Mouse (Mus musculus): ENCODE results near the gene Afap1.
A peak's percentile ranks its signal among the peaks of the same experiment; 100 is the strongest.

Gene Afap1

DNA sequence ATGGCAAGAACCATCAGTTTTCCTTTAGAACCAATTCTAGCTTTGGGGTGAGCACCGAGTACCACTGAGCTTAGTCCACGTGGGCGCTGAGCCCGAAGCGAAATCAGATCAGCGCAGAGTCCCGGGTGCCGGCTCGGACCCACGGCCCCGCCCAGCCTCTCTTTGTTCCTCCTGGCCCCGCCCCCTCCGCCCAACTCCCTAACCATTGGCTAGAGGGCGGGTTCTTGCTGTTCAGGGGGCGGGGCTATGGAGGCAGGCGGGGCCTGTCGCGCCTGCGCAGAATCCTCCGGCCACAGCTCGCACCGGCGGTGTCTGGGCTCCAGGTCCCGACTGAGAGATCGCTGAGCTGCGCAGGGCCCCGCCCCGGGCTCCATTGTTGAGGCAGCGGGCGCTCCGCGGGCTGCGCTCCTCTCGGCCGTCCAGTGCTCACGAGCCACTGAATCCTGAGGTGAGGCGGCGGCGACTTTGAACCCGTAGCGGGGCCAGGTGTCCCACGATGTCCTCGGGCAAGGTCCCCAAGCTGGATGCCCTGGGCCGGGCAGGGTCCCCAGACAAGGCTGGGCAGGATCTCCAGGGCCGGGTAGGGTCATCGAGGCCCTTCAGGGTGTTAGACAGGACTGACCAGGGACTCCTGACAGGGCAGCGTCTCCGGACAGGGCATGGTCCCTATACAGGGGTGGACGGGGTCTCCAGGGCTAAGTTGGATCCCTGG lies at the start of gene Afap1:
Afap1 (plus strand) TSS at position 227 of the 712 bp plus-strand sequence.
- DNase-seq (ENCODE audit: low spot score): peak; percentile 99

DNA sequence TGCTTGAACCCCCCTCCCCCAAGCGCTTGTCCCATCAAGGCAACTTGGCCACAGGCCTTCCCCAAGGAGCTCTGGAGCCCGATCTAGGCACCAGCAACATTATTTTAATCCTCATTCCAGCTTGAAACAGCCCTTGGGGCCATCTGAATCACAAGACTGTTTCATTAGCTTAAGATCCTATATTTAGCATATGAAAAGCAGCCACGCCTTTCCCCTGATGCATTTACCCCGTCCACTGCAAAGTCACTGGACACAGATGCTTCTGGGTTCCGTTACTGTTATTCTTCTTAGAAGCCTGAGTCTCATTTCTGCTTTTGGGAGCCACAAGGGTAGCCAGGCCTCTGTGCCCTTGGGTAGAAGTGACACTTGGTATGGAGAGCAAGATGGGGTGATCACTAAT lies 41.6 kb upstream of the Afap1 start:
- no peak for DNase-seq (ENCODE audit: low spot score)

DNA sequence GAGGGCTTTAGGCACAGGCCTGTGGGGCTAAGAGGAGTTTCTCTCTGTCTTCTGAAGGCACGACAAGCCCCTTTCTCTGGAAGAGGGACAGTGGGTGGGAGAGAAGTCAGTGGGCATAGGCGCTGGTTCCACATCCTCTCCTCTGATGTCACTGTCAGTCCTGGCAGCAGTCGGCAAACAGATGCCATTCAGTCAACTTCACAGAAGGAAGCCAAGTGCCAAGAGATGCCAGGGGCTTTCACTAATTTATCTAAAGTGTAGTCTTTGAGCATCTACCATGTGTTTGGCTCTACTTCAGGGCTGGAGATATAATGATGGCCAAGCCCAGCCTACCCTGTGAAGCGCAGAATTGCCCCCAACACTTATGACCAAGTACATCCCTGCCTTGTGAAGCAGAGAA lies 39.7 kb upstream of the Afap1 start:
- DNase-seq (ENCODE audit: low spot score): no peak

DNA sequence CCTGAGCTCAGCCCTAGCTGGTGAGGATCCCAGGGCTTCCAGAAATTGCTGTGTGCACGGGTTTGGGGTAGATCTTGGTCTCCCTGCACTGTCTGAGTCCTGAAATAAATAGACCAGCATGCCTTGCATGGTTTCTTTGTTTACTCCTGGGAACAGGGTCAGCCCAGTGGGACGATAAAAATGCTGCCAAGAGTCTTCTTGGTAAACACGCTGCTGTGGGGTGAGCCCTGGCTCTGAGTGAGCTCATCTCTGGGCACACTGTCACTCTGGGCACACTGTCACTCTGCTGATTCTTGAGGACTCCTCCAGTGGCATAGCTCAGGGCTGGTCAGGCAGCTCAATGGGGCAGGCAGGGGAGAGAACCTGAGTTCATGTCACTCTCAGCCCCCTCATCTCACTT lies 36.9 kb upstream of the Afap1 start:
- no peak for DNase-seq (ENCODE audit: low spot score)

DNA sequence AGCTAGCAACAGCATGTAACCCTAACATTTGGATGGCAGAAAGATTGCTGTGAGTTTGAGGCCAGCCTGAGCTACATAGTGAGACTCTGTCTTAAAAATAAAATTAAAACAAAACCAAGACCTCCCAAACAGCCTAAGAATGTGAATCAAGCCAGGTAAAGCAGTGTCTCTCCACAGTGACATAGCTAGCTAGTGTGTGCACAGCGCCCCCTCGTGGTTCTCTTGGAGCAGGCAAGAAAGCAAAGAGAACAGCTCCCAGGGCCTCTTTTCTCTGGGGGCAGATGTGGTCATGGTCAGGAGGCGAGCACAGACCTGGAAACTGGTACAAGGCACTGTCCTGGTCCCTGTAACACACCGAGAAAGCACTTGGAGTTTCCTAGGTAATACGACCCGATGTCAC lies 35.0 kb upstream of the Afap1 start:
- no peak for DNase-seq (ENCODE audit: low spot score)

DNA sequence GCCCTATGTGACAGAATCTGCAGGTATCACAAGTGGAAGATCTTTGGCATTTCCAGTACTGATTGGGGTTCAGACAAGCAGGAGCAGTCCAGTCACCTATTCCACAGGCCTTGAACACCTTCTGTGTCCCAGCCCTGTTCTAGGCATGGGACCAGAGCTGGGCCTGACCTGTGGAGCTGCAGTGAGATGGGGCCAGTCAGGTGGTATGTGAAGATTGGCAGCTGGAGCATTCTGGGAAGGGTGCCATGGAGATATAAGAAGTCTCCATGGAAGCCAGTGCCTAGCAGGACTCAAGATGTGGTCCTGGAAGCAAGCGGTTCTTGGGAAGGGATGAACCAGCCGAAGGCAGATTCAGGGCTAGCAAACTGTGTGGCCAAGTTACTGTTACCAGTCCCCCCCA lies 31.7 kb upstream of the Afap1 start:
- DNase-seq (ENCODE audit: low spot score): no peak

DNA sequence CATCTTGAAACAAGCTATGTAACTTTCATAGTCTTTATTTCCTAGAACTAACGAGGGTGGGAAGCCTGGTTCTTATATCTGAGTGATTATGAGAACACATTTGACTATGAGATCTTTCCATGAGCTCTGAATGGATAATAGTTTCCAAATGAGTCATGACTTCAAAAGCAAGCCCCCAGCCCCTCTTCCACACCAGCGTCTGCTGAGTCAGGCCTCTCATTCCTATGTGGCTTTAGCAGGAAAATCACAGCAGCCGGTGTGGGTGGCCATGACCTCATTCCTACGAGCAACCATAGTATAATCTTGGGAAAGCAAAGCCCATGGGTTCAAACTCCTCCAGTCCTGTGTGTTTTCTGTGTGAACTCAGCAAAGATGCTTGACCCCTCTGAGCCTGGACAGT lies 23.1 kb upstream of the Afap1 start:
- no peak for DNase-seq (ENCODE audit: low spot score)

DNA sequence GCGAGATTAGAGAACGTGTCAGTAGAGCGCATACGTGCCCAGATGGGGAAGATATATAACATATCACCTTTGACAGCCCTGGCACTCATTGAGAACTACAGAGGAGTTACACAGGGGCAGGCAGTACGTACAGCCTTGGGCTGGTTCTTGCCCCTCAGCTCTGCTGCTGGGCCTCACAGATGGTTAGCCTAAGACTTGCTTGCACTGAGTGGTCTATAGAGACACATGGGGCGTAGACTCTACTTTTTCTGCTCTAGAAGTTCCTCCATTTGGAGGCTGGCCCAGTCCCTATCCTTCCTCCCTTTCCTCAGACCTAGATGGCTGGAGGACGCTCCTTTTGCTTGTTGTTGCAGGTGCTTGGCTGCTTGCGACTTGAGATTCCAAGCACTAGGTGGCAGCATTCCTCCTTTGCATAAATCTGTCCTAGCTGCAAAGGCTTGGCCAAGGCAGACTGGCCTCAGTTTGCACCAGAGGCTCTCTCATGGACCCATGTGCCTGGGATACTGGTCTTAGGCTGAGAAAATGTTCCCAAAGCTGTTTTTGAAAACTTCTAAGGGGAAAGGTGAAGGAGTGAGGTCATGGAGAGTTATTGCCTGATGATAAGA lies 22.6 kb upstream of the Afap1 start:
- DNase-seq (ENCODE audit: low spot score): peak; percentile 59

DNA sequence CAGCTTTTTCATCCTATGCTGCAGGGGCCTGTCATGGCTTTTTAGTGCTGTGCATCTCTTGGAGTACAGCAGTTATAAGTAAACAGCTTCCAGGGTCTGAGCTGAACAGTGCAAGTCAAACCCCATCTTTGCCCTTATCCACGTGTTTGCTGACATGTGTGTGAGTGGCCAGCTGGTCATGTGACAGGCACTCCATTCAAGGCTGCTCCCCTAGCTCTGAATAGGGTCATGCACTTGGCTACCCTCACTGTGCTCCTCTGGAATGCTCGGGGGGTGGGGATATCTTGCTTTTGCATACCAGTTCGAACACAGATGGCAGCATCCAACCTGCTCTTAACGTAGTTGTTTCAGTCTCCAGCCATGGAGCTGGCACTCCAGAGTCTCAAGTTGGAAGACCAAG lies 19.7 kb upstream of the Afap1 start:
- no peak for DNase-seq (ENCODE audit: low spot score)

DNA sequence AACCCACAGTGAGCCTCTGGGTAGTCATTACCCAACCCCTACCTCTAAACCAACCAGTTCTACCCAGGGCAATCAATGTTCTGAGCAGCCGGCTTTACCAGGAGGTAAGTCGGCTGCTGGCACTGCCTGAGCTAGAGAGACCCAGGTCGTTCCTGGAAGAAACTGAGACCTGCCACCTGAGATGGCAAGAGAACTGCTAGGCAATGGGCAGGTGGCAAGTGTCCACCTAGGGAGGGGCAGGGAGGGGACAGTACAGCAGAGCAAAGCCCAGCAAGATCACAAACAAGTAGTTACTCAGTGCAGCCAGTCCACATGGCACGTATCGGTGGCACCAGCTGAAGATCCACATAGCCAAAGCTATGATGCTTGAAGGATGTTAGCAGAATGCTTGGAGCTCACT lies 16.9 kb upstream of the Afap1 start:
- DNase-seq (ENCODE audit: low spot score): no peak

DNA sequence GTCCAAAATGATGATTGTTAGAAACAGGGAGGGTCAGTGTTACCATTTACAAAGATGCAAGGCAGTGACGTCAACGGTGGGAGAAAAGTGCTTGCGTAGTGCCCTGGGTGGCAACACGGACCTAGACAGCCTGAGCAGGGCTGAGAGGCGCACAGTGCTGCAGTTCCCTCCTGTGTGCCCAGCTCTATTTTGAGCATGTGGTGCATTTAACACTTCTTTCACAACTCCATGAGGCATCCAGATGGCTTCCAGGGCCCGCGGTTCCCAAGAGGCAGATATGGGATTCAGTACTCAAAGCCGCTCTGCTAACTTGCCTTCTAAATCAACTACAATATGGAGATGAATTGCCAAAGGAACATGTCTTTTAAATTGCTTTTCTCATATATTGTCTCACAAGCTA lies 13.9 kb upstream of the Afap1 start:
- DNase-seq (ENCODE audit: low spot score): peak; percentile 47

DNA sequence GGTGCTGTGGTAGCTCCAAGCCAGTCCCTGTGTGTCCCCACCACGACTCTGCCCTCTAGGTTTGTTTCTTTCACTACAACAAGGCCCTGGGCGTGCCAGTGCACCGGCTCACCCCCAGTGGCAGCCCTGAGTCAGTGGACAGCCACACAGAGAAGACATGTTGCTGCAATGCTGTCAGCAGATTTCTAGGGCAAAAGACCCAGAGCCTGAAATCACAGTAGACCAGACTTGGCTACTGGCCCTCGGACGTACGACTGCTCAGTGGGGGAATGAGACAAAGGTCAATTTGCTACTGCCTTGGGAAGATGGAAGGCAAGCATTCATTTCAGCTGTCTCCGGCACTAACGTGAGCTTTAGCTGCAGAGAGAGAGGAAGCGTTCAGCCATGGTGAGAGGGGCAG lies 10.7 kb upstream of the Afap1 start:
- DNase-seq (ENCODE audit: low spot score): no peak

DNA sequence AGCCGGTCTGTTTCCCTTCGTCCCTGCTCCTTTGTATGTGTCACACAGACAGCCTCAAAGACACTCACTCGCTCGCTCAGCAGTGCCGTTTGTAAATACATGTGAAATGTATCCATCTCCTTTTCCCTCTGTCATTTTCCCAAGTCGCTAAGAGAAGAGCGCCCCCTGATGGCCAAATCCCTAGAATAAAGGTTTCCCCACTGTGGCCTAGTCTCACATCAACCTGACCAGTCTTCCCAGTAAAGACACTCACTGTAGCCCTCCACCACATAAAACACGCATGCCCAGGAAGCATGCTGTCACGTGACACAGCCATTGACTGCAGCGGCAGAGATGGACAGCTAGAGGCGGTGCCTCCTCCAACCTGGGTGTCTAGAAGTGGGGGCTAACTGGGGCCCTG lies 8.9 kb upstream of the Afap1 start:
- no peak for DNase-seq (ENCODE audit: low spot score)

DNA sequence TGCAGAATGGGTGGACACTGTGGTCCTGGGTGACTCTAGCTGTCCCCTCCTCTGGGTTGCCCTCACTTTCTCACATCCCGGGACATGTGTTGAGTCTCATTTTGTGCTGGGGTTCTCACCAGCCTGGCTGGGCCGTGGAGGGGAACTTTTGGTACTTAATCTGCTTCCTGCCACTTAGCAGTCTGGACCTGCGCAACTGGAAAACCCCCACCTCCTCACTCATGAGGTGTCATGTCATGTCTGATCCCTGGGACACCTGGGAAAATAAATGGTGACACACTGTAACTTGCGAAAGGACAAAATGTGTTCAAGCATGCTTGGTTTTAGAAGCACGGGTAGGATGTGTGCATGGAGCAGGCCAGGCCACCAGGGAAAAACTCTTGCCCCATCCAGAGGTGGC lies 8.4 kb upstream of the Afap1 start:
- DNase-seq (ENCODE audit: low spot score): no peak

DNA sequence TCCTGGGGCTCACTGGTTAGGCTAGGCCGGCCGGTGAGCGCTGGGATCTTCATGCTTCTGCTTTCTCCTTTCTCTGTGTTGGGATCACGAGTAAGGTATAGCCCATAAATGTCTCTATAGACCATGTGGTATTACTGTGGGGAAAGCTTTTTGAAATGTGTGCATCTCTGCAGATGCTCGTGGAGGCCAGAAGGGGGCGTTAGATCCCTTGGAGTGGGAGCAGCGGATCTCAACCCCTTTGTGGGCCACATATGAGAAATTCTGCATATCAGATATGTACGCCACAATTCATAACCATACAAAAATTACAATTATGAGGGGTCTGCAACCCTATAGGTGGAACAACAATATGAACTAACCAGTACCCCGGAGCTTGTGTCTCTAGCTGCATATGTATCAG lies 4.2 kb upstream of the Afap1 start:
- no peak for DNase-seq (ENCODE audit: low spot score)

DNA sequence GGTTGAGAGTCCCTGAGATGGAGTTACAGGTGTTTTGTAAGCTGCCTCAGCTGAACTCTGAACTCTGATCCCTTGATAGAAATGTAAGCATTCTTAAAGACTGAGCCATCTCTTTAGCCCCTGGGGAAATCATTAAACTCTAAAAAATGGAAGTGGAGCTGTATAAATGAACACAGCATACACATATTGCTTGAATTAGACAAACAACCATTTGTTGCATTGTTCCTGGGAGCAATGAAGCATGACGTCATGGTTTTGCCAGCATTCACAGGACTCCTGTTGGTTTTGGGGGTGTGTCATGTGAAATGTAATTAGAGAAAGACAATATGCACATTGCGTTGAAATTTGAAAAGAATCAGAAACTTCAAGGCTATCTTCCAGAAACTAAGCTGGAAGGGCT lies 3.5 kb upstream of the Afap1 start:
- no peak for DNase-seq (ENCODE audit: low spot score)

DNA sequence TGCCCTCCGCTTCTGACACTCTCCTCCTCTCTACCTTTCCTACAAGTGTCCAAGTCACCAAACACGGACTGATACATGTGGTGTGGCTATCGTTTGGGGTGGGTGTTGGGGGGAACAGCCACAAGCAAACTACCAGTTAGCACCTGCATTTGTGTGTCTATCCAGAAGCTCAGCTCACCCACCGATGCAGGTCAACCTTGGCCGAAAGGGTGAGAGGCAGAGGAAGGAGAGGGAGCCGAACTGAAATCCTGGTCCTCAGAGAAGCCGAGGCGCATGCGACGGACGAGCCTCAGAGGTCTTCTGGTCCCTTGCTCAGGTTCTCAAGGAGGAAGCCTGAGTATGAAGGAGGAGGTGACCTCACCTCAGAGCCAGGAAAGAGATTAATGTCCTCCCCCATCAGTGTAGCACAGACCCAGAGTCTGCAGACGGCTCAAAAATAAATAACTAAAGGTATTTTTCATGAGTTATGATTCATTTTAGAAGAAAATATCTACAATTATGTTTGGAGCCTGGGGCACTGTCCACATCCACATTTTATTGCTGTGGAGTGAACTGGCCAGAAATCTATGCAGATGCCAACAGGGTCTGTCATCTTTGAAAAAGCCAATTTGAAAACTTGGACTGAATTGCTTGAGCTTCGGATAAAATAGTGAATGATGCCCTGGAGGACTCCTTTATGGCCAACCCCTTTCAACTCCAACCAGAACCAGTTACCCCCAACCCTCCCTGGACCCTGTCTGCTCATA lies 2.0 kb upstream of the Afap1 start:
- no peak for DNase-seq (ENCODE audit: low spot score)

DNA sequence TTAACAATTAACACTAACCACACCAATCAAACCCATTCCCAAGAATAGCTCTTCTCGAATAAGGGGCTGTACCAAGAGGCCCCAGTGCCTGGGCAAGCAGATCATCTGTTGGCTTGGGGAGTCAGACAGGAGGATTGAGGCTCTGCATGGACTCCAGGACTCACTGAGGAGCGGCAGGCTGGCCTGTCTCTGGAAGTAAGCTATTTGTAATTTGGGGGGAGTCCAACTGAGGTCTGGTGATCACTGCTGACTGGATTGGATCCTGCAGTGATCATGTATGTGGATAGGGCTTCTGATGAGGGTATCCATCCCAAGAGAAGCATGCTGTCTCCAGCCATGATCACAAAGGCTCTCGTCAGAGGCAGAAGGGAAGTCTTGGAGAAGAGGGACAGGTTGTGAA lies 756 bp upstream of the Afap1 start:
- no peak for DNase-seq (ENCODE audit: low spot score)

DNA sequence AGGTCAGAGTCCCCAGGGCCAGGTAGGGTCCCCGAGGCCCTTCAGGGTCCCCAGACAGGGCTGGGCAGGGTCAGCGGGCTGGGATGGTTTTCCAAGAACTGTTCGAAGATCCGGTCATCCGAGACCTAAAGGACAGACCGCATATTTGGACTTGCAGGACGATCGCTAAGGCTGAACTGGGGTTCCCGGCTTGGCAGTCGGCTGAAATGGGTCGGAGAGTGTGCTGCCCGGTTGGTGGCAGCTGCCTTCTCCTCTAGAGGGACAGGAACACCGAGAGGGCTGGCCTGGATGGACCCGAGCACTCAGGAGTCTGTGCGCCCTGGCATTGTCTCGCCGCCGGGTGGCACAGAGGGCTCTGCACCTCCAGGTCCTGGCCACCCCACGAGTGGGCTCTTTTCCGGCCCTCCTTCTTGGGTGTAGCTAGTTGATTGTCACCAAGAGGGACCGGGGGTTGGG lies 714 bp downstream of the Afap1 start:
- no peak for DNase-seq (ENCODE audit: low spot score)

DNA sequence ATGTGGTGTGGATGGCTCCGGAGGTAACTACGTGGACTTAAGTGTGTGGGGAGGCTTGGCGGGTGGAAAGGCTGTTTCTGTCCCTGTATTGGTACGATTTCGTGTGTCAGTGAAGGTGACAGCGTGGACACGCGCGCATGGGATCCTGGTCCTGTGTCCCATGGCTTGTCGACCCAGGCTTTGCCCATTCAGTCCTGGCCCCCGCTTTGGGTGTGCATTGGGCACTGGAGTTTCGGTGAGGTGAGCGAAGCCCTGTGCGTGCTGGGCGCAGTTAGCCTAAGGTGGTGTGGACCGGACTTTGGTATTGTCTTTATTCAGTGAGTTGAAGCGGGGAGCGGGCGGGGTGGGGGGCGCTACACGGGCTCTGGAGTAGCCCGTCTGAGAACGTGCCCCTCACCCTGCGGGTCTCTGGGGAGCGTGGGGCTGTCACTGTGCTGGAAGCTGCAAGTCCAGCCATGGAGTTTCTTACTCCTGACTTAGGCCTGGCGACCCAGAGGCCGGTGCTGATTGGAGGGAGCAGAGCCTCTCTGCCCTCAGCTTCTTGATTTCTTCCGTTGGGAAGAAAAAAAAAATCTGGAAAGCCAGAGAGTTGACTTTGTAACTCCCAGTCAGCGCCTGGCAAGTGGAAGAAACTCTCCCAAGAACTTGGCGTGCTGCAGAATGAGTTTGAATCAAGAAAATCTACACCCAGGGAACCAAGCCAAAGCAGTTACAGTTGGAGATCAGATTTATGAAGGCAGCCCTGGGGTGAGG lies 1.4 kb downstream of the Afap1 start:
- DNase-seq (ENCODE audit: low spot score): no peak

DNA sequence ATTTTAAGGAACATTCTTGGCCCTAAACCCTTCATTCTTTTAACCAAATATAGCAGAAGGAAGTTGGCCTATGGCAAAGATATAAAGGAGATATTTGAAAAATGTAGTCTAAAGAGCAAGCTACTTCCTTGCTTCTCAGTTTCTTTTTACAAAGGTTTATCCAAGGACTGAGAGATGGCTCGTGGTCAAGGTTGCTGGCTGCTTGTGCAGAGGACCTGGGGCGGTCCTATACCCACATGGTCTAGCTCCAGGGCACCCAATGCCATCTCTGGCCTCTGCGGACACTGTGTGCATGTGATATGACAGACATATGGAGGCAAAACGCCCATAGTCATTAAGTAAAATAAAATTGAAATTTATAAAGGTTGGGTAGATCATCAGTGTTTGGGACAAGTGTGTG lies 2.8 kb downstream of the Afap1 start:
- no peak for DNase-seq (ENCODE audit: low spot score)

DNA sequence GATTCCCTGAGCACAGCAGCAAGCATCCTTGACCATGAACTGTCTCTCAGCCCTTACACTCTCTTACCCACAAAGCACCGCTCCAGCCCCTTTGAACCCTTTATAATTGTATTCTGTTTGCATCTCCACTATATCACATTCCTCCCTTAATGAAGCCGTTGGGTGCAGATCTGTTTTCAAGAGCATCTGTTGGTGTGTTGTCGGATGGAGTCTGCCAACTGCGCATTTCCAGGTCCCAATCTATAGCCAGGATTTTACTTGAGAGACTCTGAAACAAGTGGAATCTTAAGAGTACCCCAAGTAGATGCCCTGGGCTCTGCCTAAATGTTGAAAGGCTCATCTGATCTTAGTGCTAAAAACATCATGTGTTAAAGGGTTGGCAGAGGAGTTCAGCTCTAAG lies 3.4 kb downstream of the Afap1 start:
- DNase-seq (ENCODE audit: low spot score): no peak

DNA sequence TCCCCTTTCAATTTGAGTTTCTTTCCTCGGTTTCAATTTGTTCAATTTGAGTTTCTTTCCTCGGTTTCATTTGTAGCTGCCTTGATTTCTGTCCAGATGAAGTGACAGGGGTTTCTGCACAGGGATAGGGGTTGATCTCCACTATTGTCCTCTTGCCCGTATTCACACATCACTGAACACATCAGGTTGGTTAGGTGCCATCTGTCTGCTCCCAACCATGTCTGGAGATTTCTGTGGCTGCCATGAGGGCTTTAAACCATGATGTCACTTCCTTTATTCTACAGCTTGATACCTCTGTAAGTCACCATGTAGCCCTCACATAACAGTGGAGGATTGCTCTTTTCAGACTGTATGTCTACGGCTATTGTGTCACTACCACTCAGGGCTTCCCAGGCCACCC lies 4.0 kb downstream of the Afap1 start:
- no peak for DNase-seq (ENCODE audit: low spot score)

Data from left cerebral cortex, adult 11 months (tissue).